ENCODE assay signal across 24 mouse cellular contexts in genomic region chr10:32984727-32985587, GRCm38 (mm10).
A peak's percentile ranks its signal among the peaks of the same experiment; 100 is the strongest.
DNase-seq lines count a peak whose midpoint lies in the region; ATAC-seq lines count a peak whose summit lies in the region.
"Had no signal": no experiment of that assay in that cellular context is flagged by ENCODE, and none has a peak within 500 bp of the region (broad histone marks: within the 10 kb centered on the region; RNA-seq: fewer than 3 reads in every experiment).

No protein-coding gene starts in this region.

- H3K4me3 ChIP-seq in lung, embryonic 16.5 days (ENCODE audit: low read length), result no peak overlapping the region
- H3K4me3 ChIP-seq in intestine, embryonic 16.5 days (ENCODE audit: low read length), result no peak overlapping the region
- H3K4me3 ChIP-seq: forebrain, embryonic 15.5 days; heart, embryonic 15.5 days; layer of hippocampus, adult 2 months; limb, embryonic 10.5 days; midbrain, embryonic 15.5 days; neural tube, embryonic 15.5 days had no signal

- H3K4me2 ChIP-seq in lung, embryonic 16.5 days (ENCODE audit: low read depth, low read length), result no peak overlapping the region
- H3K4me2 ChIP-seq in intestine, embryonic 16.5 days (ENCODE audit: low read depth, low read length), result no peak overlapping the region
- H3K4me2 ChIP-seq: forebrain, embryonic 15.5 days; heart, embryonic 15.5 days; liver, embryonic 11.5 days; midbrain, embryonic 15.5 days; neural tube, embryonic 15.5 days had no signal

- H3K9ac ChIP-seq in lung, embryonic 16.5 days (ENCODE audit: low read length), result no peak overlapping the region
- no peak overlapping the region for H3K9ac ChIP-seq in intestine, embryonic 16.5 days (ENCODE audit: low read depth, low read length)
- H3K9ac ChIP-seq: forebrain, embryonic 15.5 days; heart, embryonic 15.5 days; midbrain, embryonic 15.5 days; neural tube, embryonic 15.5 days had no signal

- 0 out of 2 replicates have a peak, but pooled peaks have one; percentile 31 for ATAC-seq in lung, embryonic 16.5 days (ENCODE audit: low read depth)
- ATAC-seq in intestine, embryonic 16.5 days, result peak; percentile 94
- ATAC-seq: forebrain, embryonic 15.5 days; hindbrain, embryonic 16.5 days; midbrain, embryonic 15.5 days had no signal

- no peaks in the 10 kb centered on the region for H3K27me3 ChIP-seq in lung, embryonic 16.5 days (ENCODE audit: control insufficient read depth, insufficient read depth, low read depth, low read length)
- H3K27me3 ChIP-seq in intestine, embryonic 16.5 days (replicated peaks; ENCODE audit: control insufficient read depth, insufficient read depth, low read length), result no peaks in the 10 kb centered on the region
- H3K27me3 ChIP-seq: forebrain, embryonic 15.5 days; heart, embryonic 15.5 days; midbrain, embryonic 15.5 days; neural tube, embryonic 15.5 days had no signal

- no peaks in the 10 kb centered on the region for H3K36me3 ChIP-seq in lung, embryonic 16.5 days (ENCODE audit: control insufficient read depth, insufficient read depth, low read length)
- no peaks in the 10 kb centered on the region for H3K36me3 ChIP-seq in intestine, embryonic 16.5 days (ENCODE audit: control insufficient read depth, insufficient read depth, low read length)
- H3K36me3 ChIP-seq: forebrain, embryonic 15.5 days; G1E; heart, embryonic 15.5 days; limb, embryonic 10.5 days; midbrain, embryonic 15.5 days; neural tube, embryonic 15.5 days had no signal

- no peak for DNase-seq in lung, postnatal 25 days (ENCODE audit: low spot score)
- DNase-seq in urinary bladder, adult 2 months (ENCODE audit: low spot score), result peak; percentile 34
- no peak for DNase-seq in layer of hippocampus, postnatal 25 days (ENCODE audit: extremely low spot score in 1 of 2, low spot score in 1 of 2)
- no peak for DNase-seq in testis, postnatal 10 days (ENCODE audit: low spot score)
- DNase-seq in gastrocnemius, postnatal 4 days (ENCODE audit: low spot score in 2 of 2), result no peak
- DNase-seq: adrenal gland, postnatal 36 days; cerebellum, adult 11-12 months; cerebellum, postnatal 14 days; kidney, adult 2 months; kidney, postnatal 14 days; lung, adult 2 months; right cerebral cortex, postnatal 14 days; thymus, postnatal 25 days had no signal

- no peaks in the 10 kb centered on the region for H3K4me1 ChIP-seq in lung, embryonic 16.5 days (replicated peaks; ENCODE audit: control insufficient read depth, insufficient read depth, low read length)
- H3K4me1 ChIP-seq in intestine, embryonic 16.5 days (ENCODE audit: control insufficient read depth, insufficient read depth, low read length), result no peaks in the 10 kb centered on the region
- H3K4me1 ChIP-seq: forebrain, embryonic 15.5 days; limb, embryonic 10.5 days; midbrain, embryonic 15.5 days; neural tube, embryonic 15.5 days had no signal

- H3K9me3 ChIP-seq in lung, embryonic 16.5 days (ENCODE audit: control insufficient read depth, low read length), result no peaks in the 10 kb centered on the region
- no peaks in the 10 kb centered on the region for H3K9me3 ChIP-seq in intestine, embryonic 16.5 days (ENCODE audit: control insufficient read depth, low read length)
- H3K9me3 ChIP-seq: forebrain, embryonic 15.5 days; G1E; heart, embryonic 15.5 days; limb, embryonic 10.5 days; midbrain, embryonic 15.5 days; neural tube, embryonic 15.5 days had no signal

- 53% methylated on average over 11 of the region's 11 CpGs for WGBS in lung, embryonic 16.5 days
- WGBS in intestine, embryonic 16.5 days, result 44% methylated on average over 11 of the region's 11 CpGs

- H3K27ac ChIP-seq in lung, embryonic 16.5 days (ENCODE audit: low read length), result no peak overlapping the region
- H3K27ac ChIP-seq in intestine, embryonic 16.5 days (ENCODE audit: low read length), result no peak overlapping the region
- H3K27ac ChIP-seq: forebrain, embryonic 15.5 days; heart, embryonic 15.5 days; layer of hippocampus, adult 2 months; limb, embryonic 10.5 days; midbrain, embryonic 15.5 days; neural tube, embryonic 15.5 days had no signal
